Mouse (Mus musculus): ENCODE results near the gene Mrvi1. TPM values are rescaled to one million over a fixed set of nuclear protein-coding genes. Genes with fewer than 3 reads are reported as not detected.

The Mrvi1 gene
- 9.1 and 10.0 TPM in 2 replicates for polyA plus RNA-seq (2015; fragmentation: Nextera tagmentation; extraction: Ambion mirVana)

GRCm38 (mm10) chr7:110982053-110982705, at the start of gene Mrvi1:
Mrvi1 (minus strand) TSS chr7:110982461.
- 24% methylated on average over 7 of the region's 7 CpGs for WGBS
- Histone ChIP-seq H3K9ac (peak within 1 kb of the TSS; percentile 21; the same call in 1 of the 2 replicates), H3K36me3 (no peaks in the 10 kb centered on the region), H3K4me3 (peak within 1 kb of the TSS; percentile 31), H3K4me1 (peaks cover 57% of the 10 kb centered on the region), H3K9me3 (no peaks in the 10 kb centered on the region), H3K27me3 (no peaks in the 10 kb centered on the region), H3K4me2 (peak within 1 kb of the TSS; percentile 45), H3K27ac (peak within 1 kb of the TSS; percentile 94)
- peak; percentile 76 for ATAC-seq (ENCODE audit: borderline replicate concordance, extremely low read depth, low FRiP score, low TSS enrichment)

GRCm38 (mm10) chr7:111029046-111029553, 46.8 kb upstream of the Mrvi1 start:
- Histone ChIP-seq H3K4me1 (peaks cover 15% of the 10 kb centered on the region), H3K4me3 (peak overlapping the region; percentile 83), H3K4me2 (peak overlapping the region; percentile 69), H3K27ac (peak overlapping the region; percentile 92), H3K27me3 (no peaks in the 10 kb centered on the region), H3K36me3 (peaks cover 14% of the 10 kb centered on the region), H3K9me3 (no peaks in the 10 kb centered on the region), H3K9ac (peak overlapping the region; percentile 60)
- under 1% methylated on average over 29 of the region's 29 CpGs for WGBS
- no peak for ATAC-seq (ENCODE audit: borderline replicate concordance, extremely low read depth, low FRiP score, low TSS enrichment)

DNA sequence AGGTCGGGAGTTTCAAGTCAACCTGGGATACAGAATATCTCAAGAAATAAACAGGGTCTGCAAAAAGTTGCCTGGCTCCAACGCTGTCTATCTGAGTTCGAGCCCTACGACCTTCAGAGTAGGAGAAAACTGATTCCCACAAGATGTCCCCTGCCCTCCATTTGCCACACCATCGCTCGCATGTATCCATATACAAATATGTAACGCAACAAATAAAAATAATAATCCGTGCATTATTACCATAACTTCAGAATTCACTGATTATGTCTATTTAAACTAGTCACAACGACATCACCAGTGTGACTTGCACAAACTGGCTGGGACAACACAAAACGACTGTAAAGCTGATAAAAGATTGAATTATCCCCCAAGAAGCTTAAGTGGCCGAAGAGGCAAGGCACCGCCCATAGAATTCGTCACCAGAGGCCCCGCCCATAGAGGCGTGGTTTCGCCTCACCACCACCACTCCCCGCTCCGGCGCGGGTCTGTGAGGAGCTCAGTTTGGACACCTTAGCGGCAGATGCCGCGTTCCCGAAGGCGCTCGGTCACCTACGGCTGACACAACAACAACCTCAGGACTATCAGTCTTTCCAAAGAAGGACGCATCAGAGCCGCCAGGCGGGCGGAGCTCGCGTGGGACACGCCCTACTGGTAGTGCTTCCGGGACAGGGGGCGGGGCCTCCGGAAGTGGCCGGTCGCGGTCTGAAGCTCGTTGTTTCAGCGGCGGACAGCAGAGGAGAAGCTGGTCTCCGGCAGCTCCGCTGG, 46.2 kb upstream of the Mrvi1 start, which contains the start of gene Ctr9:
Ctr9 (plus strand) TSS at position 671 of the 765 bp plus-strand sequence.
- Histone ChIP-seq H3K4me1 (peaks cover 18% of the 10 kb centered on the region), H3K27me3 (no peaks in the 10 kb centered on the region), H3K4me2 (peak within 1 kb of the TSS; percentile 69), H3K4me3 (peak within 1 kb of the TSS; percentile 83), H3K9ac (peak within 1 kb of the TSS; percentile 60), H3K9me3 (no peaks in the 10 kb centered on the region), H3K27ac (peak within 1 kb of the TSS; percentile 92), H3K36me3 (peaks cover 12% of the 10 kb centered on the region)
- WGBS = 5% methylated on average over 45 of the region's 45 CpGs
- ATAC-seq (ENCODE audit: borderline replicate concordance, extremely low read depth, low FRiP score, low TSS enrichment) = peak; percentile 96

DNA sequence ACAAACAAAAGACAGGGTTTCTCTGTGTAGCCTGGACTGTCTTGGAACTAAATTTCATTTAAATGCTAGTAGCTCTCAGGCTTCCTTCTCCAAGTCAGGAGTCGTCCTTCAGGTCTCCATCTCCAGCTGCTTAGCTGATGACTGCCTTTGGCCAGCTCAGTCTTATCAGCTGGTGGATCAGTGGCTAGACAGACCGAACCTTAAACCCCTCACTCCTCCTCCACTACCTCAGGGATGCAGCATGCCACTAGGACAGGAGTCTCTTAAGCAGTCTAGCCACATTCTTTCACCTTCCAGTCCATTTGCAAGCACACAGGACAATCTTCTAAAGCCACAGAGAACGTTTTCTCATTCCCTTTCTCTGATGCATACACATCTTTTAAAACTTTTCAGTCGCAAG, 42.7 kb upstream of the Mrvi1 start:
- Histone ChIP-seq H3K4me2 (no peak overlapping the region), H3K27me3 (no peaks in the 10 kb centered on the region), H3K27ac (no peak overlapping the region), H3K9ac (no peak overlapping the region), H3K4me3 (no peak overlapping the region), H3K4me1 (peaks cover 19% of the 10 kb centered on the region), H3K36me3 (no peaks in the 10 kb centered on the region; the same call in 1 of the 2 replicates), H3K9me3 (no peaks in the 10 kb centered on the region)
- WGBS = 35% methylated on average over 4 of the region's 4 CpGs
- ATAC-seq (ENCODE audit: borderline replicate concordance, extremely low read depth, low FRiP score, low TSS enrichment) = no peak

DNA sequence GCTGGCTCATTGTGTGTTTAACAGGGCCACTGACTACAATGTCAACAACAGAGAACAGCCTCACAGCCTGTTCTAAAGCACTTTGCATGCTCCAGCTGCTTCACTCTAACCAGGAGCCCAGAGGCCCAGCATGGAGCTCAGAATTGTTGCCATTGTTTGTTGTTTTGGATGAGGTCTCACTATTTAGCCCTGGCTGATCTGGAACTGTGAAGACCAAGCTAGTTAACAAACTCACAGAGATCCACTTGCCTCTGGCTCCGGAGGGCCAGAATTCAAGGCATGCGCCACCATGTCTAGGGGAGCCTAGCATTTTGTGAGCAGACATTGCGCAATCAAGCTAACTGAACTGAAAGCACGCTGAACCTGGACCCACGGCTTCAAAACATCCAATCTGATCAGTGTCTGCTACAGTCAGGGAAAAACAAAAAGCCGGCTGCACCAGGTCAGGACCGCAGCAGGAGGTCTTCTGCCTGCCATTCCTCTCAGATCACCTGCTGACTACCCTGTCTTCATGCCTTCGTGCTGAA, 41.9 kb upstream of the Mrvi1 start:
- Histone ChIP-seq H3K9ac (no peak overlapping the region), H3K4me3 (no peak overlapping the region), H3K9me3 (no peaks in the 10 kb centered on the region), H3K4me2 (peak overlapping the region; percentile 30; the same call in 1 of the 2 replicates), H3K36me3 (no peaks in the 10 kb centered on the region), H3K27ac (peak overlapping the region; percentile 30; the same call in 1 of the 2 replicates), H3K27me3 (no peaks in the 10 kb centered on the region), H3K4me1 (peaks cover 13% of the 10 kb centered on the region)
- no peak for ATAC-seq (ENCODE audit: borderline replicate concordance, extremely low read depth, low FRiP score, low TSS enrichment)
- 25% methylated on average over 8 of the region's 8 CpGs for WGBS

DNA sequence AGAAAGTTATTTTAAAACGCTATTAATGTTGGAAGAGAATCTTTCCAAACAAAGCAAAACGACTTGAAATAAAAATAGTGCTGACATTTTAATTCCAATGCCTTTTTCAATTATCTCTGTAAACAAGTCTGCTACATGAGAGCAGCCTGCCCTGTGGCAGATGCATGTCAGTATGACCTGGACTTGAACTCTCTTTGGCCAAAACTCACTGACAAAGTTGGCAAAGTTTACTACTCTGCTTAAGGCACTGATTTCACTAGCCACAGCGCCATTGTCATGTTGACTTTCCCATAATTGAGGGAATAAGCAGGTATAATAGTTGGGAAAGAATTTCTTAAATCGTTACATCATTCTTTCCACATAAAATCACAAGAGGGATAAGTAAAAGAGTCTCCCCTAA, 38.6 kb upstream of the Mrvi1 start:
- Histone ChIP-seq H3K9me3 (no peaks in the 10 kb centered on the region), H3K4me1 (peaks cover 13% of the 10 kb centered on the region), H3K9ac (no peak overlapping the region), H3K4me3 (no peak overlapping the region), H3K27me3 (0 out of 2 replicates have a peak, but pooled peaks cover 3% of the 10 kb centered on the region), H3K36me3 (no peaks in the 10 kb centered on the region), H3K27ac (no peak overlapping the region), H3K4me2 (no peak overlapping the region)
- ATAC-seq (ENCODE audit: borderline replicate concordance, extremely low read depth, low FRiP score, low TSS enrichment) = no peak
- 52% methylated on average over 4 of the region's 4 CpGs for WGBS

DNA sequence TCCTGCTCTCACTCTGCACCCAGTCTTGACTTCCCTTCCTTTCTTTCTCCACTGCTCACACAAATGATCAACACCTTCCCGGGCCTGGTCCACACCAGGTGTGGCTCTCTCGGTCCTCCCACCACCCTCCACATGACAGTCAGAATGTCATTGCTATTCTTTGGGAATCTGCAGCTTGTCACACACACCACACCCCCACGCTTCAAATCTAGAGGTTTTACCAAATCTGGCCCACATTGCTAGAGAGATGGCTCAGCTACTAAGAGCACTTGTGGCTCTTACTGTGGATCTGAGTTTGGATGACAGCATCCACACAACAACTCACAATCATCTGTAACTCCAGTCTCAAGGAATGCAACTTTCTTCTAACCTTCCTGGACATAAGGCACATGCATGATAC, 34.7 kb upstream of the Mrvi1 start:
- H3K27ac ChIP-seq = no peak overlapping the region
- H3K4me1 ChIP-seq = peaks cover 5% of the 10 kb centered on the region
- H3K9me3 ChIP-seq = no peaks in the 10 kb centered on the region
- ATAC-seq (ENCODE audit: borderline replicate concordance, extremely low read depth, low FRiP score, low TSS enrichment) = no peak
- H3K27me3 ChIP-seq = 0 out of 2 replicates have a peak, but pooled peaks cover 4% of the 10 kb centered on the region
- no peak overlapping the region for H3K9ac ChIP-seq
- 65% methylated on average over 3 of the region's 3 CpGs for WGBS
- H3K36me3 ChIP-seq = no peaks in the 10 kb centered on the region
- H3K4me2 ChIP-seq = no peak overlapping the region
- H3K4me3 ChIP-seq = no peak overlapping the region

DNA sequence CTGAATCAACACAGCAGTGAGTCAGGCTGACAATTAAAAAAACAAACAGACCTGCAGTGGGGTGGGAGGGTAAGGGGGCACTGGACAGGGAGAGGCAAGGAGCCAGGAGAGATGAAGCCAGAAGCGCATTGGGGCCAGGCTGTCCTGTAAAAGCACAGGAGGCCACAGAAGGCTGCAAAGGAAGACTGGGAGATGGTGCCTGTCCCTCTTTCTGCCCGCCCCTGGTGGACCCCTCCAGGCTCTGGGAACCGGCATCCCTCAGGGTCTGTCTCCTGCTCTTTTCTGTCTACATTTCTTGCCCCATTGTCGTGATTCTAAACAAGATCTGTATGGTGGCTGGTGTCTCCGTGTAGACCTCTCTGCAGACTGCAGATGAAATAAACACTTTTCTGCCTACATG, 33.5 kb upstream of the Mrvi1 start:
- Histone ChIP-seq H3K4me1 (peaks cover 4% of the 10 kb centered on the region), H3K27me3 (0 out of 2 replicates have a peak, but pooled peaks cover 4% of the 10 kb centered on the region), H3K9ac (no peak overlapping the region), H3K9me3 (no peaks in the 10 kb centered on the region), H3K36me3 (no peaks in the 10 kb centered on the region), H3K4me2 (no peak overlapping the region), H3K27ac (no peak overlapping the region), H3K4me3 (no peak overlapping the region)
- 77% methylated on average over 5 of the region's 5 CpGs for WGBS
- no peak for ATAC-seq (ENCODE audit: borderline replicate concordance, extremely low read depth, low FRiP score, low TSS enrichment)

GRCm38 (mm10) chr7:111014893-111015292, 32.6 kb upstream of the Mrvi1 start:
- 7% methylated on average over 5 of the region's 5 CpGs for WGBS
- peaks cover 4% of the 10 kb centered on the region for H3K4me1 ChIP-seq
- 0 out of 2 replicates have a peak, but pooled peaks cover 4% of the 10 kb centered on the region for H3K27me3 ChIP-seq
- H3K4me2 ChIP-seq = no peak overlapping the region
- peak; percentile 88 for ATAC-seq (ENCODE audit: borderline replicate concordance, extremely low read depth, low FRiP score, low TSS enrichment)
- H3K36me3 ChIP-seq = no peaks in the 10 kb centered on the region
- no peak overlapping the region for H3K4me3 ChIP-seq
- no peak overlapping the region for H3K27ac ChIP-seq
- no peaks in the 10 kb centered on the region for H3K9me3 ChIP-seq
- H3K9ac ChIP-seq = no peak overlapping the region

DNA sequence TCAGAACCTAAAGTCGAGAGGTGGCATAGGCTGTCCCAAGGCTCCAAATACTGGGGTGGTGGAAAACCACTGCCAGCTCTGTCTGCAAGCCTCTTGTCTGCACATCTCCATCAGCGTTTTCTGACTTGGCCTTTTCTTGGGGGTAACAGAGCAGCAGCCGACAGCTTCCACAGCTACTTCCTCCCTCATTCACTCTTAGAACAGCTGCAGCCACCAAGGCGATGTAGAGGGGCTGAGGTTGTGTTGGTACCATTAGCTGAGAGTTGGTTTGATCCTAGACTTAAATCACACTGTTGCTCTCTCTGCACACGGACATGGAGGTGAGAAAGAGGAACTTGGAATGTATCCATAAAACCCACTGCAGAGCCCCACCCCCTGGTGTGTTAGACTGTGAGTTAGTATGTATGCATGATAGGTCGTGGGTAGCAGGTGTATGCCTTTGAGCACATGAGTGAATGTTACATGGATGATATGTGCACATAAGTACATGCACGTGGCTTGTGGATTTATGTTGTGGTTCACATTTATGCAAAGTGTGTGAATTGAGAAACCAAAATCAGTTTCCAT, 31.9 kb upstream of the Mrvi1 start:
- 0 out of 2 replicates have a peak, but pooled peaks cover 4% of the 10 kb centered on the region for H3K27me3 ChIP-seq
- WGBS = 64% methylated on average over 7 of the region's 7 CpGs
- no peak overlapping the region for H3K4me2 ChIP-seq
- no peak overlapping the region for H3K4me3 ChIP-seq
- H3K36me3 ChIP-seq = no peaks in the 10 kb centered on the region
- peaks cover 4% of the 10 kb centered on the region for H3K4me1 ChIP-seq
- H3K27ac ChIP-seq = no peak overlapping the region
- no peak for ATAC-seq (ENCODE audit: borderline replicate concordance, extremely low read depth, low FRiP score, low TSS enrichment)
- no peaks in the 10 kb centered on the region for H3K9me3 ChIP-seq
- no peak overlapping the region for H3K9ac ChIP-seq

- ATAC-seq (ENCODE audit: borderline replicate concordance, extremely low read depth, low FRiP score, low TSS enrichment) = no peak
- 77% methylated on average over 3 of the region's 3 CpGs for WGBS
- Histone ChIP-seq H3K9me3 (no peaks in the 10 kb centered on the region), H3K27me3 (no peaks in the 10 kb centered on the region), H3K36me3 (no peaks in the 10 kb centered on the region), H3K27ac (no peak overlapping the region), H3K4me2 (no peak overlapping the region), H3K4me3 (no peak overlapping the region), H3K4me1 (peaks cover 3% of the 10 kb centered on the region; the same call in 1 of the 2 replicates), H3K9ac (no peak overlapping the region)
Observed at GRCm38 (mm10) chr7:111004136-111004840, 22.0 kb upstream of the Mrvi1 start.
